Mouse (Mus musculus): ENCODE measurements at regions not wholly inside any gene's neighbourhood (a gene's known extent, or its start where the extent isn't known, plus 50 kb on each side); places are given as distances from the start of the nearest gene placed in this dataset.

DNA sequence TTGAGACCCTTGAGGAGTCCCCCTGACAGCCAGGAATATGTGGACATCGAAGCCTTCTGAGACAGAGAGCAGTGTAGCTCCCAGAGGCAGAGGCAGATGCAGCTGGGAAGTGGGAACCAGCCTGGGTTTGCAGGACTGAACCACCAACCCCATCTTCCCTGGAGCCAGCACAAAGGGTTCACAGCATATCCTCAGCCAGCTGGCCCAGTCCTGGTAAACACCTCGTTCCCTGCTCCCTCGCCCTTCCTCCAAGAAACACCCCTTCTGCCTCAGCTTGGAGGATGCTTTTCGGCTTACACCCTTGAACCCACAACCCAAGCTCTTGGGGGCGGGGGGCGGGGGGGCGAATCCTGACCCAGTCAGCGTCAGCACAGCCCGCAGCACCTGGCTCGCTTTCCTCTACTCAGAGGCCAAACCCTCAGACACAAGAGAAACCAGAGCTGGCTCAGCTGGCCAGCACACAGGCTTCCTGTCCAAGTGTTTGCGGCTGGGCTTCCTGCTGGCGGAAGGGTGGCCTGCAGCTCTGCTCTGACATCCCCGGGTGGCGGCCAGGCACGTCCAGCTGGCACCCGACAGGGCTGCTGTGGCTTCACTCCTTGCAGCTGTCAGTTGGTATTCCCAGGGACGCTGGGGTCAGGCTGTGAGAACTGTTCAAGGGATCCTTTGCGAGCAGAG, 82.6 kb downstream of the Cpn2 start:
- TF ChIP-seq POLR2A (IDR thresholded peaks at IDR 0.05; ENCODE audit: low read depth, low read length) (no peak), CTCF (IDR thresholded peaks at IDR 0.05; ENCODE audit: extremely low read depth, insufficient read depth, insufficient read length, insufficient replicate concordance) (peak; percentile 4; the same call in 1 of the 2 replicates)
